9 mouse cellular contexts compared by ENCODE assay signal in the genomic region with DNA sequence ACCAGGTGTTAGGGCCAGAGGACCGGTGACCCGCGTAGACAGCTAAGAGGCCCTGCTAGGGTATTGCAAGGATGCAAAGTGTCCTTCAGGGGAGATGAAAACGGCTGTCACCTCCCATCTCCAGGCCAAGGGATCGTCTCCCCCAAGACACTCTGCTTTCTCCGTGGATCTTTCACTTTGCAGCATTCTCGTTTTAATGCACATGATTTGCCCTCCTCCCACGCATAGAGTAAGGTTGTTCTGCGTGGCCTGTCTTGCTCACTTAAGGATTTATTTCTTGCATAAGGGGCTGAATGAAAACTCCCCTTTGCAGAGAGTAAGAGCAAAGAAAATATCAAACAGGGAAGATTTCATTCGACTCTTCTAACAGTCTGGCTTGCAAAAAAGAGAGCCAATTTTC. TPM values are rescaled to one million over a fixed set of nuclear protein-coding genes. Genes with fewer than 3 reads are reported as not detected.
DNase-seq lines count a peak whose midpoint lies in the region; ATAC-seq lines count a peak whose summit lies in the region.
"Had no signal": no experiment of that assay in that cellular context is flagged by ENCODE, and none has a peak within 500 bp of the region (broad histone marks: within the 10 kb centered on the region; RNA-seq: fewer than 3 reads in every experiment).

No protein-coding gene starts in this region.

- no peaks in the 10 kb centered on the region for H3K36me3 ChIP-seq in kidney, embryonic 16.5 days (ENCODE audit: insufficient read depth, low read length)
- H3K36me3 ChIP-seq in forebrain, embryonic 11.5 days (ENCODE audit: control insufficient read depth, insufficient read depth, low read length) = no peaks in the 10 kb centered on the region
- no peaks in the 10 kb centered on the region for H3K36me3 ChIP-seq in limb, embryonic 13.5 days
- H3K36me3 ChIP-seq in neural tube, embryonic 15.5 days = no peaks in the 10 kb centered on the region

- H3K4me1 ChIP-seq in kidney, embryonic 16.5 days (ENCODE audit: insufficient read depth, low read length) = peaks cover 43% of the 10 kb centered on the region
- H3K4me1 ChIP-seq in forebrain, embryonic 11.5 days (replicated peaks; ENCODE audit: control insufficient read depth, insufficient read depth, low read length) = peaks cover 17% of the 10 kb centered on the region
- H3K4me1 ChIP-seq in limb, embryonic 13.5 days = peaks cover 38% of the 10 kb centered on the region
- peaks cover 45% of the 10 kb centered on the region for H3K4me1 ChIP-seq in neural tube, embryonic 15.5 days

- no peak for DNase-seq in kidney, adult 9 months
- DNase-seq in forebrain, embryonic 11.5 days (ENCODE audit: low spot score) = no peak
- no peak for DNase-seq in gastrocnemius, adult 8-10 months (ENCODE audit: low spot score in 2 of 2)
- no peak for DNase-seq in adipocyte (ENCODE audit: low spot score)
- DNase-seq in left cerebral cortex, adult 9 months (ENCODE audit: low spot score in 2 of 2) = no peak

- WGBS in kidney, embryonic 16.5 days = 5% methylated on average over 10 of the region's 10 CpGs
- 2% methylated on average over 10 of the region's 10 CpGs for WGBS in forebrain, embryonic 11.5 days
- 5% methylated on average over 10 of the region's 10 CpGs for WGBS in limb, embryonic 13.5 days
- 2% methylated on average over 10 of the region's 10 CpGs for WGBS in neural tube, embryonic 15.5 days

- no peak for ATAC-seq in kidney, embryonic 16.5 days (ENCODE audit: low FRiP score, low TSS enrichment)
- no peak for ATAC-seq in forebrain, embryonic 11.5 days (replicated peaks; ENCODE audit: low FRiP score)
- ATAC-seq in limb, embryonic 13.5 days (ENCODE audit: low FRiP score, low read depth) = no peak
- ATAC-seq in neural tube, embryonic 15.5 days (ENCODE audit: low FRiP score) = no peak

- H3K4me3 ChIP-seq in kidney, embryonic 16.5 days (ENCODE audit: low read length) = peak overlapping the region; percentile 67
- H3K4me3 ChIP-seq in forebrain, embryonic 11.5 days (ENCODE audit: low read depth, low read length) = peak overlapping the region; percentile 55
- peak overlapping the region; percentile 63 for H3K4me3 ChIP-seq in limb, embryonic 13.5 days
- H3K4me3 ChIP-seq in neural tube, embryonic 15.5 days (replicated peaks) = peak overlapping the region; percentile 62

- H3K27me3 ChIP-seq in kidney, embryonic 16.5 days (ENCODE audit: insufficient read depth, low read length) = peaks cover 25% of the 10 kb centered on the region
- peaks cover 35% of the 10 kb centered on the region for H3K27me3 ChIP-seq in forebrain, embryonic 11.5 days (ENCODE audit: control insufficient read depth, insufficient read depth, low read length)
- peaks cover 82% of the 10 kb centered on the region for H3K27me3 ChIP-seq in limb, embryonic 13.5 days
- H3K27me3 ChIP-seq in neural tube, embryonic 15.5 days (replicated peaks) = peaks cover 57% of the 10 kb centered on the region

- 0 out of 2 replicates have a peak overlapping the region, but pooled peaks have one; percentile 50 for H3K27ac ChIP-seq in kidney, embryonic 16.5 days (ENCODE audit: low read length)
- no peak overlapping the region for H3K27ac ChIP-seq in forebrain, embryonic 11.5 days (ENCODE audit: low read depth, low read length)
- no peak overlapping the region for H3K27ac ChIP-seq in limb, embryonic 13.5 days
- peak overlapping the region; percentile 51 for H3K27ac ChIP-seq in neural tube, embryonic 15.5 days (replicated peaks)
- H3K27ac ChIP-seq: macrophage had no signal

- H3K4me2 ChIP-seq in kidney, embryonic 16.5 days (replicated peaks; ENCODE audit: low read depth, low read length) = peak overlapping the region; percentile 96
- H3K4me2 ChIP-seq in forebrain, embryonic 11.5 days (ENCODE audit: low read depth, low read length, severe bottlenecking) = peak overlapping the region; percentile 99
- H3K4me2 ChIP-seq in limb, embryonic 13.5 days (replicated peaks) = peak overlapping the region; percentile 100
- peak overlapping the region; percentile 99 for H3K4me2 ChIP-seq in neural tube, embryonic 15.5 days

- no peaks in the 10 kb centered on the region for H3K9me3 ChIP-seq in kidney, embryonic 16.5 days (ENCODE audit: low read length)
- no peaks in the 10 kb centered on the region for H3K9me3 ChIP-seq in forebrain, embryonic 11.5 days (ENCODE audit: control insufficient read depth, low read length)
- H3K9me3 ChIP-seq in limb, embryonic 13.5 days = no peaks in the 10 kb centered on the region
- no peaks in the 10 kb centered on the region for H3K9me3 ChIP-seq in neural tube, embryonic 15.5 days (replicated peaks)

- H3K9ac ChIP-seq in kidney, embryonic 16.5 days (replicated peaks; ENCODE audit: low read length) = peak overlapping the region; percentile 58
- peak overlapping the region; percentile 28; the same call in 1 of the 2 replicates for H3K9ac ChIP-seq in forebrain, embryonic 11.5 days (ENCODE audit: low read length)
- no peak overlapping the region for H3K9ac ChIP-seq in limb, embryonic 13.5 days
- H3K9ac ChIP-seq in neural tube, embryonic 15.5 days (replicated peaks) = peak overlapping the region; percentile 26; the same call in 1 of the 2 replicates

RNA-seq across cellular contexts. Expression of a gene that starts 0.6 kb away (rescaled TPM):
- polyA plus RNA-seq in kidney, embryonic 16.5 days (2015; fragmentation: Nextera tagmentation; extraction: Ambion mirVana) = 5.4 and 8.8 TPM in 2 replicates
- 3.4 and 3.6 TPM in 2 replicates for polyA plus RNA-seq in forebrain, embryonic 11.5 days (2014; fragmentation: Nextera tagmentation; extraction: Ambion mirVana)
- polyA plus RNA-seq in limb, embryonic 13.5 days (2015; fragmentation: Nextera tagmentation; extraction: Ambion mirVana) = 4.1 and 4.5 TPM in 2 replicates
- polyA plus RNA-seq in neural tube, embryonic 15.5 days (2015; fragmentation: Nextera tagmentation; extraction: Ambion mirVana) = 11.0 and 12.3 TPM in 2 replicates
- total RNA-seq in gastrocnemius, adult 8-10 months (2022) = 10 to 100 TPM; 36.6 to 45.1 (median 43.9) TPM

Comparison
In these comparisons a context has a peak if more than half of its experiments do, and no peak if none do; other contexts are left out.
1. H3K27ac ChIP-seq: peak in kidney, embryonic 16.5 days (single experiment) and neural tube, embryonic 15.5 days (single experiment); none in forebrain, embryonic 11.5 days (single experiment) and limb, embryonic 13.5 days (single experiment).
2. Peak in every context shown above with its lines, with median percentiles within 50 percentile points of each other: H3K4me2 ChIP-seq and H3K4me3 ChIP-seq.